Mouse (Mus musculus): Measurements from ENCODE around the gene Pamr1.
A peak's percentile ranks its signal among the peaks of the same experiment; 100 is the strongest.

Pamr1 gene

DNA sequence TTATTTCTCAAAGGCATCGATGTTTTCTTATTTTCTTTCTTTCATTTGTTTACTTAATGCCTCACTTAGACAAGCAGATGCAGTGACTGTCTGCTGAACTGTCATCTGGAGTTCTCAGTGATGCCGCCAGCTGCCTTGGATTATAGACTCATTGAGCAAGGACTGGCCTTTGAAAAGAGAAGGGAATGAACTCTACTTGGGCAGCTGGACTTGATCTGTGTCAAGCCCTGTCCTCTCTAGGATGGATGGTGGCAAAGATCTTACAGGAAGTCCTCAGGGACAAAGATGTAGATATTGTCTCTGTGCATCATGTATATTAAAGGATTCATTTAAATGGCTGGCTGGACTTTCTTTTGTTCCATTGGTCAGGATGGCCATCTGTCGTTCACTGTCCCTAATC, 114.1 kb downstream of the Pamr1 start:
- DNase-seq = no peak

DNA sequence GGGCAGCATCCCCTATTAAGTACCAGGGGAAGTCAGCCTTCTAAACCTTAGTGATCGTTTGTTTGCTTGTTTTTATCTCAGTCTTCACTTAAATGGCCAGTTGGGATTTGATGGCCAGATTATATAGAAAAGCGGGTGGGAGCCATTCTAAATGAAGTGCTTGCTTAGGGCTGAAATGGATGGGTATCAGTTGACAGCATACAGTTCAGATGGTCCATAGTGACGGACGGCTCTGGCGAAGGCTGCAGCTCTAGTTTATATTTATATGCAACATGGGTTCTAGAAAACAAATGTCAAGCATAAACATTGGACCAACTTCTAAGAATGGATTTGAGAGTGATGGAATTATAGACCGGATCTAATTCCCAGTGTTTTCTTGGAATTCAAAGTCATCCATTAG, 118.2 kb downstream of the Pamr1 start:
- DNase-seq = no peak

GRCm38 (mm10) chr2:102669580-102669979, 119.8 kb downstream of the Pamr1 start:
- DNase-seq = no peak

DNA sequence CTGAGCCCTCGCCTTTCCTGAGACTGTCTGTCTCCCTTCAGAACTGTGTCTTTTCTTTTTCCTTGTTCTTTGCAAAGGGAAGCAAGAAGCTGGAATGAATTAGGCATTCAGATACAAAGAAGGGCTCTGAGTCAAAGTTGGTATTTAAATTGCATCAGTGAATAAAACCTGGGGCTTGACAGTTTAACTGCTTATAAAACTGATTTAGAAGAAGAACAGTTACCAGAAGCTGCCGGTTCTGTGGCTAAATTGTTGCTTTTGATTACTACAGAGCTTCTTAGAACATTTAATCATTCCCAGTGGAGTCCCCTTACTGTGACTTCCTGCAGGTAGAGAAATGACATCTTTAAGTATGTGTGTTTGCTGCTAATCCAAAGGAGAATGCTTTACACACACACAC, 124.8 kb downstream of the Pamr1 start:
- DNase-seq = no peak

- peak; percentile 58 for DNase-seq
Measured at GRCm38 (mm10) chr2:102675275-102675674, 125.5 kb downstream of the Pamr1 start.

- DNase-seq = no peak
Measured at GRCm38 (mm10) chr2:102676716-102677312, 127.0 kb downstream of the Pamr1 start.

DNA sequence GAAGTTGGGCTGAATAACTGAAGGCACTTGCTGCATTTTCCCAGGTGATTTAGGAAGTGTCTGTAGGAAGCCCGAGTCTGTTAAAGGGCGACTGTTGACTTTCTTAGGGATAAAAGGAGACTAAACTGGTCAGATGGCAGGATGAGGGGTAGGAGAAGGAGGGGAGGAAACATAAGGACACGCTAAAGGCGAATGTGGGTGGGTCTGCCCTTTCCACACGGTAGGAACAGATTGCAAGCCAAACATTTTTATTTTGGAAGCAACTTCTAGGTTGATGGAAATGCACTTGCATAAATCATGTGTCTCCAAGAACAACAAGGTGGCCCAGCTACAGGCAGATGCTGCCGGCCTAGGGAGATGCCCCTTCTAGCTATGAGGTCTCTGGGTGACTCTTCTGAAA, 127.6 kb downstream of the Pamr1 start:
- DNase-seq = no peak

- DNase-seq = no peak
Measured at GRCm38 (mm10) chr2:102681351-102681750, 131.5 kb downstream of the Pamr1 start.

DNA sequence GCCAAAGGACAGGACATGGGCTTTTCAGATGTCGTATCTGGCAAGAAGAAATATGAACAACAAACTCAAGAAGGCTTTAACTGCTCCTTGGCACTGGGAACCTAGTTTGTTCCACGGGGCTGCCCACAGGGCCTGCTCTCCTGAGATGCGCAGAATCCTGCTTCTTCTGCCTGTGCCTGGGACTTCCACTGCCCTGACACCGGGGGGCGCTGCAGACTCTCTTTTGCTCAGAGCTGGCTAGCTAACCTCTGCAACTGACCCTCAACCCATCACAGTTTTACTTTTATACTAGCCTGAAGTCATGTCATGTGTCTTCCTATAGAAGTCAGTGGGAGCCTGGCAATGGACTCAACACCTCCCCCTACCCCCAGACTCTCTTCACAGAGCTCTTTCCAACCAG, 132.4 kb downstream of the Pamr1 start:
- peak; percentile 42 for DNase-seq

- DNase-seq = peak; percentile 66
Measured at GRCm38 (mm10) chr2:102685371-102686107, 135.7 kb downstream of the Pamr1 start.

DNA sequence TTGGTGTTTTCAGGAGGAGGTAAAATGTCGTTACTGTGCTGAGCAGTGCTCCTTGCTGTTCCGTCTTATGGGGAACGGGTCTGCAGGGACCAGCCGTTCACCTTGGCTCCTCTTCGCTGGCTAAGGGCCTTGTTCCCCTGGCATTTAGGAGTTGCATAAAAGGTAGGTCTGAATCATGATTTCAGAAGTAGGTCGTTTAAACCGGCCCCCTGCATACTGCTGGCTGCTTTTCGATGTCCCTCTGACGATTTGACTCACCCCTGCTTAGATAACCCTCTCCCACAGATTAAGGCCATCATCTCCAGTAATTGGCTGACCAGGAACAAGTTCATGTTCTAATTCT, 136.3 kb downstream of the Pamr1 start:
- no peak for DNase-seq
